Mouse (Mus musculus): ENCODE results near the gene Cdc25b. TPM values are rescaled to one million over a fixed set of nuclear protein-coding genes. Genes with fewer than 3 reads are reported as not detected.

Cdc25b gene
- polyA plus RNA-seq, 1 experiment from 2014 or later, result 51.8 TPM

- H3K4me2 ChIP-seq (ENCODE audit: low read length), result peak overlapping the region; percentile 95
- H3K27me3 ChIP-seq (replicated peaks; ENCODE audit: control insufficient read depth, insufficient read depth, low read length), result no peaks in the 10 kb centered on the region
- H3K9ac ChIP-seq (ENCODE audit: low read length), result peak overlapping the region; percentile 89
- peak overlapping the region; percentile 84 for H3K4me3 ChIP-seq (ENCODE audit: low read depth, low read length)
- peaks cover 33% of the 10 kb centered on the region for H3K4me1 ChIP-seq (replicated peaks; ENCODE audit: control insufficient read depth, insufficient read depth, low read length)
- peak overlapping the region; percentile 79 for H3K27ac ChIP-seq (ENCODE audit: low read depth)
- ATAC-seq (replicated peaks; ENCODE audit: low FRiP score, low TSS enrichment, low read depth) (no peak), DNase-seq (ENCODE audit: low spot score) (peak; percentile 68)
- peaks cover 10% of the 10 kb centered on the region for H3K36me3 ChIP-seq (ENCODE audit: control insufficient read depth, insufficient read depth, low read length)
- H3K9me3 ChIP-seq (ENCODE audit: control insufficient read depth, low read length), result no peaks in the 10 kb centered on the region
- WGBS, result 33% methylated on average over 26 of the region's 26 CpGs
These were observed 7.9 kb upstream of the Cdc25b start for GRCm38 (mm10) chr2:131178828-131179245.

GRCm38 (mm10) chr2:131179246-131179886 lies 7.4 kb upstream of the Cdc25b start:
- peak overlapping the region; percentile 95 for H3K4me2 ChIP-seq (ENCODE audit: low read length)
- H3K4me3 ChIP-seq (ENCODE audit: low read depth, low read length), result peak overlapping the region; percentile 84
- H3K36me3 ChIP-seq (ENCODE audit: control insufficient read depth, insufficient read depth, low read length), result peaks cover 10% of the 10 kb centered on the region
- peak overlapping the region; percentile 89 for H3K9ac ChIP-seq (ENCODE audit: low read length)
- DNase-seq (ENCODE audit: low spot score) (peak; percentile 86), ATAC-seq (replicated peaks; ENCODE audit: low FRiP score, low TSS enrichment, low read depth) (peak; percentile 10; the same call in 1 of the 2 replicates)
- peak overlapping the region; percentile 79 for H3K27ac ChIP-seq (ENCODE audit: low read depth)
- no peaks in the 10 kb centered on the region for H3K9me3 ChIP-seq (ENCODE audit: control insufficient read depth, low read length)
- peaks cover 30% of the 10 kb centered on the region for H3K4me1 ChIP-seq (replicated peaks; ENCODE audit: control insufficient read depth, insufficient read depth, low read length)
- WGBS, result under 1% methylated on average over 65 of the region's 67 CpGs
- H3K27me3 ChIP-seq (replicated peaks; ENCODE audit: control insufficient read depth, insufficient read depth, low read length), result no peaks in the 10 kb centered on the region

GRCm38 (mm10) chr2:131179990-131180587 lies 6.7 kb upstream of the Cdc25b start, which contains the start of gene Cenpb:
Cenpb (minus strand) TSS chr2:131180067.
- Histone ChIP-seq H3K4me1 (replicated peaks; ENCODE audit: control insufficient read depth, insufficient read depth, low read length) (peaks cover 23% of the 10 kb centered on the region), H3K4me3 (ENCODE audit: low read depth, low read length) (peak within 1 kb of the TSS; percentile 84), H3K9me3 (ENCODE audit: control insufficient read depth, low read length) (no peaks in the 10 kb centered on the region), H3K27me3 (replicated peaks; ENCODE audit: control insufficient read depth, insufficient read depth, low read length) (no peaks in the 10 kb centered on the region), H3K9ac (ENCODE audit: low read length) (peak within 1 kb of the TSS; percentile 89), H3K27ac (ENCODE audit: low read depth) (peak within 1 kb of the TSS; percentile 79), H3K4me2 (ENCODE audit: low read length) (peak within 1 kb of the TSS; percentile 95), H3K36me3 (ENCODE audit: control insufficient read depth, insufficient read depth, low read length) (peaks cover 10% of the 10 kb centered on the region)
- WGBS, result 3% methylated on average over 44 of the region's 57 CpGs
- peak; percentile 87 for DNase-seq (ENCODE audit: low spot score)
- ATAC-seq (replicated peaks; ENCODE audit: low FRiP score, low TSS enrichment, low read depth), result peak; percentile 67

GRCm38 (mm10) chr2:131186343-131186742 lies 406 bp upstream of the Cdc25b start:
- H3K9ac ChIP-seq (ENCODE audit: low read length), result peak overlapping the region; percentile 69
- no peaks in the 10 kb centered on the region for H3K36me3 ChIP-seq (ENCODE audit: control insufficient read depth, insufficient read depth, low read length)
- H3K4me2 ChIP-seq (ENCODE audit: low read length), result peak overlapping the region; percentile 69
- H3K27ac ChIP-seq (ENCODE audit: low read depth), result peak overlapping the region; percentile 58; the same call in 1 of the 2 replicates
- peaks cover 29% of the 10 kb centered on the region for H3K4me1 ChIP-seq (replicated peaks; ENCODE audit: control insufficient read depth, insufficient read depth, low read length)
- ATAC-seq (replicated peaks; ENCODE audit: low FRiP score, low TSS enrichment, low read depth) (no peak; the same call in 1 of the 2 replicates), DNase-seq (ENCODE audit: low spot score) (no peak)
- WGBS, result 3% methylated on average over 14 of the region's 14 CpGs
- no peaks in the 10 kb centered on the region for H3K27me3 ChIP-seq (replicated peaks; ENCODE audit: control insufficient read depth, insufficient read depth, low read length)
- peak overlapping the region; percentile 66 for H3K4me3 ChIP-seq (ENCODE audit: low read depth, low read length)
- H3K9me3 ChIP-seq (ENCODE audit: control insufficient read depth, low read length), result no peaks in the 10 kb centered on the region

GRCm38 (mm10) chr2:131187602-131187922 lies 813 bp downstream of the Cdc25b start:
- ATAC-seq (replicated peaks; ENCODE audit: low FRiP score, low TSS enrichment, low read depth) (no peak), DNase-seq (ENCODE audit: low spot score) (no peak)
- peak overlapping the region; percentile 69 for H3K9ac ChIP-seq (ENCODE audit: low read length)
- peaks cover 29% of the 10 kb centered on the region for H3K4me1 ChIP-seq (replicated peaks; ENCODE audit: control insufficient read depth, insufficient read depth, low read length)
- no peaks in the 10 kb centered on the region for H3K9me3 ChIP-seq (ENCODE audit: control insufficient read depth, low read length)
- peak overlapping the region; percentile 69 for H3K4me2 ChIP-seq (ENCODE audit: low read length)
- H3K27ac ChIP-seq (ENCODE audit: low read depth), result peak overlapping the region; percentile 58; the same call in 1 of the 2 replicates
- H3K27me3 ChIP-seq (replicated peaks; ENCODE audit: control insufficient read depth, insufficient read depth, low read length), result no peaks in the 10 kb centered on the region
- H3K4me3 ChIP-seq (ENCODE audit: low read depth, low read length), result peak overlapping the region; percentile 66
- H3K36me3 ChIP-seq (ENCODE audit: control insufficient read depth, insufficient read depth, low read length), result peaks cover 10% of the 10 kb centered on the region; the same call in 1 of the 2 replicates
- 18% methylated on average over 3 of the region's 3 CpGs for WGBS

- H3K4me2 ChIP-seq (ENCODE audit: low read length), result no peak overlapping the region
- H3K9ac ChIP-seq (ENCODE audit: low read length), result no peak overlapping the region
- WGBS, result 91% methylated on average over 5 of the region's 5 CpGs
- H3K9me3 ChIP-seq (ENCODE audit: control insufficient read depth, low read length), result no peaks in the 10 kb centered on the region
- H3K27ac ChIP-seq (ENCODE audit: low read depth), result no peak overlapping the region
- peaks cover 29% of the 10 kb centered on the region for H3K4me1 ChIP-seq (replicated peaks; ENCODE audit: control insufficient read depth, insufficient read depth, low read length)
- ATAC-seq (replicated peaks; ENCODE audit: low FRiP score, low TSS enrichment, low read depth), result no peak
- DNase-seq (ENCODE audit: low spot score), result no peak
- peaks cover 17% of the 10 kb centered on the region for H3K36me3 ChIP-seq (ENCODE audit: control insufficient read depth, insufficient read depth, low read length)
- H3K27me3 ChIP-seq (replicated peaks; ENCODE audit: control insufficient read depth, insufficient read depth, low read length), result no peaks in the 10 kb centered on the region
- no peak overlapping the region for H3K4me3 ChIP-seq (ENCODE audit: low read depth, low read length)
These were observed 1.6 kb downstream of the Cdc25b start for GRCm38 (mm10) chr2:131188311-131188710.

GRCm38 (mm10) chr2:131189521-131190309 lies 3.0 kb downstream of the Cdc25b start:
- H3K9ac ChIP-seq (ENCODE audit: low read length), result no peak overlapping the region
- no peak overlapping the region for H3K4me3 ChIP-seq (ENCODE audit: low read depth, low read length)
- DNase-seq (ENCODE audit: low spot score), result no peak
- peak overlapping the region; percentile 60 for H3K27ac ChIP-seq (ENCODE audit: low read depth)
- no peak for ATAC-seq (replicated peaks; ENCODE audit: low FRiP score, low TSS enrichment, low read depth)
- peak overlapping the region; percentile 4; the same call in 1 of the 2 replicates for H3K4me2 ChIP-seq (ENCODE audit: low read length)
- 49% methylated on average over 5 of the region's 5 CpGs for WGBS
- H3K36me3 ChIP-seq (ENCODE audit: control insufficient read depth, insufficient read depth, low read length), result peaks cover 31% of the 10 kb centered on the region
- H3K9me3 ChIP-seq (ENCODE audit: control insufficient read depth, low read length), result no peaks in the 10 kb centered on the region
- H3K4me1 ChIP-seq (replicated peaks; ENCODE audit: control insufficient read depth, insufficient read depth, low read length), result peaks cover 29% of the 10 kb centered on the region
- no peaks in the 10 kb centered on the region for H3K27me3 ChIP-seq (replicated peaks; ENCODE audit: control insufficient read depth, insufficient read depth, low read length)

- Histone ChIP-seq H3K9me3 (ENCODE audit: control insufficient read depth, low read length) (no peaks in the 10 kb centered on the region), H3K27me3 (replicated peaks; ENCODE audit: control insufficient read depth, insufficient read depth, low read length) (no peaks in the 10 kb centered on the region), H3K9ac (ENCODE audit: low read length) (no peak overlapping the region), H3K4me1 (replicated peaks; ENCODE audit: control insufficient read depth, insufficient read depth, low read length) (peaks cover 29% of the 10 kb centered on the region), H3K27ac (ENCODE audit: low read depth) (peak overlapping the region; percentile 60), H3K4me3 (ENCODE audit: low read depth, low read length) (no peak overlapping the region), H3K4me2 (ENCODE audit: low read length) (peak overlapping the region; percentile 22), H3K36me3 (ENCODE audit: control insufficient read depth, insufficient read depth, low read length) (peaks cover 39% of the 10 kb centered on the region)
- ATAC-seq (replicated peaks; ENCODE audit: low FRiP score, low TSS enrichment, low read depth), result peak; percentile 14; the same call in 1 of the 2 replicates
- no peak for DNase-seq (ENCODE audit: low spot score)
- 29% methylated on average over 10 of the region's 10 CpGs for WGBS
These were observed 3.7 kb downstream of the Cdc25b start for GRCm38 (mm10) chr2:131190344-131191004.

All from intestine, embryonic 14.5 days (tissue).